Mouse (Mus musculus) urinary bladder, postnatal 10 days (tissue): ENCODE measurements around the gene Gm45902.

Source experiments
- DNase-seq: peaks from one replicate; pipeline ENCODE4 v3.0.0; 2022; ENCODE audit warnings: low spot score

Gm45902 gene

DNA sequence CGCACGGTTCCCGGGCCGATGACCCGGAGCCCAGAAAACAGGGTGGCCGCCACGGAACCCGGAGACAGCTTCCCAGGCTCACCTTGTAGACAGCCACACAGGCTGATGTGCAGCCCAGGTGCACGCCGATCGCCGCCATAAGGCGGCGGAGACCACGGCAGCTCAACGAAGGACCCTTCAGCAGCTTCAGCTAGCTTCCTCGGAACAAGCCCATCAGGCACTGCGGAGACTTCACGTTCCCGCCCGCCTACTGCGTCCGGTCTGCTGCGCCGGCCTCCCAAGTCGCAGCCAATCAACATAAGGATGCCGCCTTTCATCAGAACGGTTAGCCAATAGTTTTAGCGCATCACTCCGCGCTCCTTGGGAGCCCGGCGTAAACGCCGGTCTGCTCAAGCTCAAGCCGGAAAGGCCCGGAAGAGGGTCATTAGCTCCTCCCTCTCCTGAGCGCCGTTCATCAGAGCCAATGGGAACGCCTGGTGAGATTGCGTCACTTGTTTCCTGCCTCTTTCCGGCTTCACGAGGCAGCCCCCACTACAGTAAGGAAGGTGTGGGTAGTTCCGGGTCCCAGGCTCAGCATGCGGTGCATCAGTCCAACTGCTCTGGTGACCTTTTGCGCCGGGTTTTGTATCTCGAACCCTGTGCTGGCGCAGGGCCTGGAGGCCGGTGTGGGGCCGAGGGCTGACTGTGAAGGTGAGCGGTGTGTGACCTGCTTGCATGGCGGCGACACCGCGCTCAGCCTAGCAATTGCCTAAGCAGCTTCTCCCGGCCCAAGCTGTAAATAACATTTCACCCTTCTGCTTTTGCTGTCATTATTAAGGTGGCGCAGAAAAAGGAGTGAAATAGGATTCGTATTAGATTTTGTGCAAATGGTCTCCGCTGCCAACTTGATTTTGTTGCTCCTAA lies at the start of gene Gm45902, which contains the start of the genes Hspa14 and Cdnf:
Gm45902 (minus strand) TSS at position 239 of the 903 bp plus-strand sequence.
Hspa14 (minus strand) TSS at position 263 of the 903 bp plus-strand sequence.
Cdnf (plus strand) TSS at position 479 of the 903 bp plus-strand sequence.
- DNase-seq: peak; percentile 74

DNA sequence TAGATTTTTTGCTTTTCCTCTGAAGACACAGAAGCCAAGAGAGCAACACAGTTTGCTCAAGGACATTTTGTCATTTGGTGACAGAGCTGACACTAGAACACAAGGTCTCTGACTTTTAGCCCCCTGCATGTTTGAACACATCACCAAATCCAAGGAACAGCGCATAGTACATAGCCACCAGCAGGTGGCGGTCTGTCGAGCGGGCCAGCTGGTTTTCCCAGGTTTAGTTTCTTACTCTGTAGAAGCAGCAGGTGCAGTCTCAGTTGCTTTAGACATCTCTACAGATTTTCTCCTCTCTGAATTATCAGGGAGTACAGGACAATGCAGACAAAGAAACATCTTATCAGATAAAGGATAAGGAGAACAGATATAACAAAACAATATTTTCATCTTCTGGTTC lies 34.0 kb upstream of the Gm45902 start:
- no peak for DNase-seq

DNA sequence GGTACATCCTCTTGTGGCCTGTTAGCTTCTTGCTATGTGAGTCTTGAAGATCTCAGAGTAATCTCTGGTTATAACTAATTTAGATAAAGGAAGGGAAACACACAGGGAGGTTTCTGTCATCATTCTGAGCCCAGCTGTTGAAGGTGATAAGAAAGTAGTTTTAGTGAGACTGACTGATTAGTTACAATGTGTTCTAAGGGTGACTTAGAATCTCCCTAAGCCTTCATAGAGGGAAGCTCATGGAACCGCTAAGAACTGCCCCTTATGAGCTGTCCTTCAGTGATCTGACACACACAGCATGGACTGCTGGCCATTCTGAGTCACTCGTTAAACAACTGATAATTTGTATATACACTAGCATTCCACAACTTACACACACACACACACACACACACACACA lies 33.5 kb upstream of the Gm45902 start:
- DNase-seq: no peak

DNA sequence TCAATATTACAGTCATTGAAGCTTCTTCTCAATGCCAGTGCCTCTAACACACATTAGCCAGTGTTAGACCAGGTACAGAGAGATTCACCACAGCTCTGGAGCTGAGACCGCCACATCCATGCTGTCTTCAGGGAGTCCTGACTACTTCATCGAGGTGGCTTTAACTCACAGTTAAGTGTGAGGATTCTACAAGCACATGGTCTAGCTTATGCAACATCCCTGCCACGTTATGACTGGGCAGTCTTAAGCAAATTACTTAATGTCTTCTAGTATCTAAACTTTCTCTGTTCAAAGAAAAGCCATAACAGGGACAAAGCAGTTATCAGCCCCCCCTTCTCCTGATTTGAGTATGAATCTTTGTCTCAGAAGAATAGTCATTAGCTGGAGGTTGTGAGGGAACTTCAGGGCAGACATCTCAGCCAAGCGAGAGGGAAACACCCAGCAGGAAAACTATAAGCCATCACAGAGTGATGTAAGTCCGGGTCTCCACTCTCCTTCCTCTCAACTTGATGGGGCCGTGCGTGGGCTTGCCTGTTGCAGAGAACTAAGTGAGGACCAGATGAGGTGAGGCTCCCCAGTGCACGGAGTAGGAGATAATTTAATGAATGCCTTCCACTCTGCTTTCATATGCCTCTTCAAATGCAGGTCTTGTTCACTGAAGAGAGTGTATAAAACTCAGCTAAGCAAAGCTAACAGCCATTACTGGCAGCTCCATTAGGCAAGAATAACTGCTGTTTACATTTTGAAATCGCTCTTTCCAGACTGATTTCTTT lies 28.9 kb upstream of the Gm45902 start:
- DNase-seq: no peak

DNA sequence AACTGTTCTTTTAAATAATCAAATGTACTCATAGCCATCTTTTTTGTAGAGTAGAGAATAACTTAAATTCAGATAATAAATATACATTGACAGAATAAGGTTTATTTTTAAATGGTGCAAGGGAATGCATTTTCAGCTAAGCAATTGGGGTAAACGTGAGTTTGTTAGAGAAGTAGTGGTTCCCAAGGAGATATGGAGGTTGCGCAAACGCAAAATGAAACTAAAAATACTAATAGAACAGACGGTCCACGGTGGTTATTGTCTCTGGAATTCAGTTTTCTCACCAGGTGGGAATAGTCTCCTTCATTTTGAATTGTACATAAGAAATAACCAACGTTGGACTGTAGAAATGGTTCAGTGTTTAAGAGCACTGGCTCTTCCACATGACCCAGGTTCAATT lies 13.7 kb upstream of the Gm45902 start:
- DNase-seq: no peak

DNA sequence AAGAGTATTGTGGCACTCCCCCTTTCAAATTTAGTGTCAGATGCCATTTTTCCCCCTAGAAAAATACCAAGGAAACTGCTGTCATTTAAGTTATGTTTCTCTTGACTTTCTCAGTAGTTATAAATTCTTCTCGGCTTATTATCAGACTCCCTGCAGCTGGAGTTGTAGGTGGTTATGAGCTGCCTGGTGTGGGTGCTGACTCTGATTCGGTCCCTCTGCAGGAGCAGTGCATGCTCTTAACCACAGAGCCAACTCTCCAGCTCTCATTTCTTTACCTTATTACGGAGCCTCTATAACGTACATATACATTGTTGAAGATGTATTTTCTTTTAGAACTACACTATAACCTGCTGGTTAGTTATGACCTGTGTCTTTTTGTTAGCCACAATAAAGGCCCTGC lies 10.0 kb upstream of the Gm45902 start:
- DNase-seq: no peak

DNA sequence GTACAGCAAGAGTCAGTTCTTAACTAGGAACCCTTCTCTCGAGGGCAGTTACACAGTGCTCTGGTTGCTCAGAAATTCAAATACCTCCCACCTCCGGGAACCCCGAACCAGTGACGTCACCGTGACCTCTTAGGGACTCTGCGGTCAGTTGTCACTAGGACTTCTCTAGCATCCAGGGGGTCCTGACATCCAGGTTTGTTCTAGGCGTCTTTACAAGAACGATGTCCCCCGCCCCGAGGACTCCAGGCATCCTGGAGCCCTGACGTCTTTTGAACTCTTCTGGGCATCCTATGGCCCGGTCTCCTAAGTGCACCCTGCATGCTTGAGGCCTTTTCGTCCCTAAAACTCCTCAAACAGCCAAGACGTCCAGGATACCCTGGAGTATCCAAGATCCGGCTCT lies 514 bp downstream of the Gm45902 start:
- no peak for DNase-seq

DNA sequence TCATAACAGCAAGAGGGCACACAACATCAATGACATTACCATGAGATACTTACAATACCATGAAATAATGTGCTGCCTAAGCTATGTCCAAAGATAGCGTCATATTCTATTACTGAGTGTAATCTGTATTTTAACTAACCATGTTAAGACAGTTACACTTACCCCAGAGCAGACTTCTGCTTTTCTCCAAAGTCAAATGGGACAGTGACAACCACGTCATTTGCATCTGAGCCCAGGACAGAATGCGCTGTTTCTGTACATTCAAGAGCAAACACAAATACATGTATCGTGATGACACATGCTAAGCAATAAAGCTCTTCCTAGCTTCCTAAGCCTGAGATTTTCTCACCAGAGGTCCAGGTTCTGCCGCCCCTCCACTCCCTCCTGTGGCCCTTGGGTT lies 11.7 kb downstream of the Gm45902 start:
- DNase-seq: no peak

DNA sequence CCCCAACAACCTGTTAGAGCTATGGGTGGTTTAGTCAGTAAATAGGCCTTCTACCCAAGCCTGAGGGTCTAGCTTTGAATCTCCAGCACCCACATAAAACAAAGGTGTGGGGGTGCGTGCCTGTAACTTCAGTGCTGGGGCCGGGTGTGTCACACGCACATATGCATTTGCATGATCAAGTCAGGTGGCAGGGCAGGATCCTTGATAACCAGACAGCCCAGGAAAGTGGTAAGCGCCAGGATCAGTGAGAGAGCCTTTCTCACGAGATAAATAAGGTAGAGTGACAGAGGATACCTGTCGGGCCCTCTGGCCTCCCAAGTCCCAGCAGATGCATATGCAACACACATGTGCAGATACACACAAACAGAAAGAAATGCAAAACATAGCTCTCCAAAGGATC lies 13.0 kb downstream of the Gm45902 start:
- no peak for DNase-seq

DNA sequence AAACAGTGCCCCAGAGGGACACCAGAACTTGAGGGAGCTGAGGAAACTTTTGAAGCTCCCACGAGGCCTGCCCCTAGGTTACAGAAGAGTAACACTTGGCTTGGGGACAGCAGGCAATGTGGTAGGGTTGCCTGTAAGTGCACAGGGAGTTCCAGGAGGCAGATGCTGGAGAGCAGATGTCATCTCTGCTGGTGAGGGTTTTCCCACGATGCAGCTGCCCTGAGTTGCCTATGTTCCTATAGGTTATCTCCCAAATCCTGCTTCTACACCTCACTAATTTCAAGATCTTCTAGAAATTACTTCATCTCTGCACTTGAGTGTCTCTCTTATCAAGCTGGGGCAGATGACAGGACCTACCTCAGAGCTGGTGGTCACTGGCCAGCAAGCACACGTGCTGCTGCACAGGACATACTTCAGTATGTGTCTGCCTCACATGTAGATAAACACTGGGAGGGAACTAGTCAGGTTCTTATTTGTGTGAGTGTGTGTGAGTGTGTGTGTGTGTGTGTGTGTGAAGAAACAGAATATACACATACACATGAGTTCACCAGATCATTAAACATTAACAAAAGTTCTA lies 18.7 kb downstream of the Gm45902 start:
- no peak for DNase-seq

DNA sequence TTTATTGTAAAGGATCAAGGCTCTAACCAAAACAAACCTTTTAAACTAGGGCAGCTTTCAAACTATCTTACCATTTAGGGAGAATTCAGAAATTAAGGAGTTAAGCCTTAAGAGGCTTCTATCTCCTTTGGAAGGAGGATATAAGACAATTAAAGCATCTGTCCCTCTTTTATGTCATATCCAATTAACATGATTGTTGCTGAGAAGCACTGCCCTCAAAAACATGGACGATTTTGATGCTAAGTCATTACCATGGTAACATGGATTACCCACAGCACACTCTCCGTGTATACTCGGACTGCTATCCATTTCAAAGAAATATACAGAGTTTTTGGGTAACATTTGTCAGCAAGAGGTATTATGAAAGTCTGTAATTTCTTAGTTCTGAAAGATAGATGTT lies 22.8 kb downstream of the Gm45902 start:
- DNase-seq: no peak

DNA sequence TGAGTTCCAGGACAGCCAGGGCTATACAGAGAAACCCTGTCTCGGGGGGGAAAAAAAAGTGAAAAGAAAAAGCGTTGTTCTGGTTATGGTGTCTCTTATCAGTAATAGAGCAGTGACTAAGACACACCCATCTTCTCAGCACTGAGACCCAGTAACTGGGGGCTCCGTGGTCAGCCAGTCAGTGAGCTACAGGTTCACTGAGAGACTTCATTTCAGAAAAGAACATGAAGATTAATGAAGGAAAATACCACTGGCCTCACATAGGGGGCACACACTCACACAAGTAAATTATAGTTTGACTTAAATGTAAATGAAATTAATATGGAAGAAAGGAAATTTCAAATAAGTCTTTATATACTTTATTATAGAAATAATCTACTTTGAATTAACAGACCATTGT lies 32.4 kb downstream of the Gm45902 start:
- no peak for DNase-seq

DNA sequence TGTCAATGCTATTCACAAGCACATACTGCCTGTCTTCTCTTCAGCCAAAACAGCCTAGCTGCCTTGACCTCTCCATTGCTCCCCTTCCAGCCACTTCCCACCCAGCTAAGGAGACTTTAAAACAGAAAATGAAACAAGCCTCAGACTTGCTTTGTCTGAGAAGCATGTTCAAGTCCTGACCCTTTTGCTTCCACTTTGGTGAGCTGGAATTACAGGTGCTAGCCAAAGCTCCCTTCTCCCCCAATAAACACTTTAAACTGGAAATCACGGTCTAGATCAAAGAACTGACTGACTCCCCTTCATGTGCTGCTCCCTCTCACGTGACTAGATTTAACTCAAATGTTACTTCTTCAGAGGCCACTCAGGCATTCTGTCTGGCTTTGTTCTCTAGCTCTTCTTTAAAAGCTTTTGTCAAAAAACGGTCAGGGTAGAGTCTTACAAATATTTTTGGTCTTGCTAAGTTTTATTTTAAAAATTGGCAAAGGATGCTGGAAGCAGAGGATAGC lies 36.8 kb downstream of the Gm45902 start:
- DNase-seq: no peak

DNA sequence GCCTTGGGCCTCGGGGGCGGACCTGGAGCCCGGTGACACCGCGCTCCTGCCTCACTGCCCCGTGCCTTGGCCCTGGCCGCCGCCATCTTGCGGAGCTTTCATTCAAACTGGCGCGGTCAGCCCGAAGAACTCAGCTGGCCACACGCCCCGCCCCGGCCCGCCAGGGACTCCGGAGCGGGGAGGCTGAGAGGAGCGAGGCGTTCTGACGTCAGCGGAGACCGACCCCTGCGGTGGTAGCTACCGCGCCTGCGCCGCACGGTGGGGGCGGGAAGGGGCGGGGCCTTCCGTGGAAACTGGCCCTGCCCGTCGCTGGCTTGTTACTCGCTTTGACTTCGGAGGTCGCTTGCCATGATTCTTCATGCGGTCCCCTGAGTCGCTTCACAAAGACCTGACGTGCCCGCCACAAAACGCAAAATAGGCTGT lies 37.7 kb downstream of the Gm45902 start, which contains the start of gene Suv39h2:
Suv39h2 (minus strand) TSS at position 171 of the 423 bp plus-strand sequence.
- DNase-seq: peak; percentile 91

DNA sequence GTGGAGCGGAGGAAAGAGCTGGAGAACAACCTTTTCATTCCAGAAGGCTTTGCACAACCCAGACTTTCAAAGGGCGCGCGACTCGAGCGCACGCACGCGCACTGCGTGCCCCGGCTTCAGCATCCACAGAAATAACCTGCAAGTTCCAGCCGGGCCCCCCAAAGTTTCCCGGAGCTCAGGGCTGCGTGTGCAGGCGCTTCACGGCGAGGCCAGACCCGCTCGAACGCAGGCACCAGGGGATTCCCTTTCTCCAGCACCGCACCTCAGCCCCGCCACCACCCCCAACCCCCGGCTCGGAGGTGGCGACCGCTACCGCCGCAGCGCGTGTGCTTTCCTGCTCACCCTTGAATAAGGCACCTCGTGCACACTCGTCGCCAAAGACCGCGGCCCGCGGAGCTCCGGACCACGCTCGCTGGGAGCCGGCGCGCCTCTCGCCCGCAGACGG lies 38.2 kb downstream of the Gm45902 start:
- peak; percentile 14 for DNase-seq

DNA sequence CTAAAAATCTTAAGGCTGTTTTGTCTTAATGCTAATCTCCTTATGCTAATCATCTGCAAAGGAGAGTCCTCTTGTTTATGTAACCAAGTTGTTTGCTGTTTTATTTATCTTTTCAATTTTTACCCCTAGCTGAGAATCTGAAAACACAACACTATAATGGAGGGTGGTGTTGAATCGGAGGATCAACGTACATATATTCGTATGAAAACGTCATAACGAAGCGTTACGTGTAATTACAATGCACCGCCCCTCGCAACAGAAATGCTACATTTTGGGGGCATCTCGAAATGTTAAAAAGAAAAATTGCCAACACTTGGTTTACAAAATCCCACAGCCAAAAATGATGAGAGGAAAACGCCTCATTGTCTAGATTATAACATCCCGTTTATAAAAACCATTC lies 38.7 kb downstream of the Gm45902 start:
- DNase-seq: no peak

DNA sequence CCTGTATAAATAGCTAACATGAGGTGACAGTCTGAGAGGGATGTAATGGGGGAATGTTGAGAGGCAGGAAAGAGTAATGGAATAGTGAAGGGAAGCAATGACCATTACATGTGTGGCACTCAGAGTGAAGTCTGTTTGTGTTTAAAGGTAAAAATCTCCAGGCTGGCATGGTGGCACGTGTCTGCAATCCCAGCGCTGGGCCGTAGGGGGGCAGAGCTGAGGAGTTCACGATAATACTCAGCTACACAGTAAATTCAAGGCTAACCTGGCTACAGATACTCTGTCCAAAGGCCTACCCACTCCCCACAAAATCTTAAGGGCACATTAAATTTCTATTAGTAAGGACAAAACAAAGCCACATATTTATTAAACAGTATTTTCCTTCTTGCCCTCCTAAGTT lies 56.0 kb downstream of the Gm45902 start:
- DNase-seq: no peak
